Mouse (Mus musculus) spleen, adult 2 months (tissue): Measurements from ENCODE around the gene Atp8b5.

Experiments
- CTCF ChIP-seq: fragments of 200-500 bp; IDR thresholded peaks from 2 replicates; pipeline ENCODE4 v1.5.1; 2011; ENCODE audit warnings: mild to moderate bottlenecking, inconsistent platforms; ENCODE audit not compliant: insufficient read depth, insufficient read length, insufficient replicate concordance; ENCODE audit errors: extremely low read depth
- POLR2A ChIP-seq: fragments of 200-500 bp; IDR thresholded peaks from 2 replicates; pipeline ENCODE4 v1.6.1; 2011; ENCODE audit warnings: low read depth, low read length, inconsistent platforms

GRCm38 (mm10) chr4:43248909-43249308 lies 18.1 kb upstream of the Atp8b5 start:
- TF ChIP-seq CTCF (no peak), POLR2A (no peak)
